Mouse (Mus musculus) CH12.LX (cell line): ENCODE data around the gene Ryr1. TPM values are rescaled to one million over a fixed set of nuclear protein-coding genes. Genes with fewer than 3 reads are reported as not detected.

Experiments used
- DNase-seq: peaks from one replicate; pipeline ENCODE4 v3.0.0-alpha.2; 2013; ENCODE audit errors: extremely low read depth
- H3K27ac ChIP-seq: 2 replicates; pipeline ENCODE4 v1.5.1; 2012; ENCODE audit warnings: low read depth, mild to moderate bottlenecking, control low read depth, moderate library complexity; ENCODE audit not compliant: insufficient read depth
- H3K27me3 ChIP-seq: replicated peaks from 2 replicates; pipeline ENCODE3; 2012; ENCODE audit warnings: inconsistent platforms
- H3K36me3 ChIP-seq, 2 experiments: replicated peaks in 1 of 2; 2 replicates each; pipeline versions ENCODE3 to v1.6.1; 2012; ENCODE audit warnings: inconsistent platforms in 1 of 2, low read length in 1 of 2, mild to moderate bottlenecking in 1 of 2, mixed read lengths in 1 of 2, moderate library complexity in 1 of 2; ENCODE audit not compliant: control insufficient read depth in 1 of 2, insufficient read depth in 1 of 2
- H3K4me1 ChIP-seq, 2 experiments: 2 replicates each; pipeline ENCODE4 v1.6.1; 2012; ENCODE audit warnings: inconsistent platforms in 1 of 2, moderate library complexity in 1 of 2; ENCODE audit not compliant: insufficient read depth in 2 of 2, control insufficient read depth in 1 of 2
- H3K4me2 ChIP-seq: 2 replicates; pipeline ENCODE4 v1.6.1; 2012; ENCODE audit warnings: low read depth, mild to moderate bottlenecking, control low read depth; ENCODE audit not compliant: poor library complexity, insufficient read depth, severe bottlenecking
- H3K4me3 ChIP-seq, 3 experiments: fragments of 150-350 bp in 1 of 3; sonication (generic) in 1 of 3; replicated peaks in 1 of 3; 2 replicates each; pipeline versions ENCODE3 to v1.5.1; 2011 to 2012; ENCODE audit warnings: low read depth in 2 of 3, low read length in 2 of 3, mild to moderate bottlenecking in 2 of 3, moderate library complexity in 2 of 3, control low read depth in 1 of 3, improper control_type of control experiment in 1 of 3, inconsistent platforms in 1 of 3, mixed read lengths in 1 of 3; ENCODE audit not compliant: poor library complexity in 1 of 3
- H3K79me2 ChIP-seq: replicated peaks from 2 replicates; pipeline ENCODE4 v1.6.1; 2012; ENCODE audit warnings: mild to moderate bottlenecking, moderate library complexity; ENCODE audit not compliant: control insufficient read depth, poor library complexity, insufficient read depth, severe bottlenecking; ENCODE audit errors: extremely low read depth
- H3K9ac ChIP-seq: 2 replicates; pipeline ENCODE4 v1.6.1; 2012; ENCODE audit warnings: low read depth, mild to moderate bottlenecking, control low read depth, moderate library complexity; ENCODE audit not compliant: insufficient read depth
- H3K9me3 ChIP-seq: replicated peaks from 2 replicates; pipeline ENCODE3; 2012; ENCODE audit warnings: low read length, inconsistent platforms, mixed read lengths
- BHLHE40 ChIP-seq: IDR thresholded peaks from 2 replicates; pipeline ENCODE4 v1.6.1; 2011; ENCODE audit warnings: mild to moderate bottlenecking, low read depth, low read length, improper control_type of control experiment
- CHD1 ChIP-seq: IDR thresholded peaks from 2 replicates; pipeline ENCODE4 v1.6.1; 2012; ENCODE audit warnings: low read depth, low read length, improper control_type of control experiment, inconsistent platforms
- CHD2 ChIP-seq: IDR thresholded peaks from 2 replicates; pipeline ENCODE4 v1.6.1; 2011; ENCODE audit warnings: low read length, improper control_type of control experiment
- CTCF ChIP-seq, 2 experiments: IDR thresholded peaks in 1 of 2; conservative IDR thresholded peaks in 1 of 2; 2 replicates each; pipeline ENCODE4 v1.5.1; 2011 to 2012; ENCODE audit warnings: low read depth in 2 of 2, low read length in 2 of 2, improper control_type of control experiment in 1 of 2, inconsistent platforms in 1 of 2, mild to moderate bottlenecking in 1 of 2, moderate library complexity in 1 of 2
- E2F4 ChIP-seq: IDR thresholded peaks from 2 replicates; pipeline ENCODE4 v1.6.1; 2011; ENCODE audit warnings: low read depth, low read length, improper control_type of control experiment; ENCODE audit not compliant: insufficient replicate concordance
- ELF1 ChIP-seq: IDR thresholded peaks from 2 replicates; pipeline ENCODE4 v1.6.1; 2014; ENCODE audit warnings: low read depth, mild to moderate bottlenecking, inconsistent platforms, low read length, improper control_type of control experiment
- EP300 ChIP-seq: IDR thresholded peaks from 2 replicates; pipeline ENCODE4 v1.6.1; 2011; ENCODE audit warnings: low read length, improper control_type of control experiment
- ETS1 ChIP-seq: conservative IDR thresholded peaks from 2 replicates; pipeline ENCODE4 v1.6.1; 2012; ENCODE audit warnings: low read depth, mild to moderate bottlenecking, inconsistent platforms, low read length, improper control_type of control experiment, moderate library complexity
- GABPA ChIP-seq: IDR thresholded peaks from 2 replicates; pipeline ENCODE4 v1.6.1; 2012; ENCODE audit warnings: low read depth, low read length, improper control_type of control experiment, inconsistent platforms; ENCODE audit not compliant: insufficient replicate concordance
- HCFC1 ChIP-seq: IDR thresholded peaks from 2 replicates; pipeline ENCODE4 v1.6.1; 2012; ENCODE audit warnings: low read depth, mild to moderate bottlenecking, inconsistent platforms, low read length, improper control_type of control experiment
- IRF4 ChIP-seq: IDR thresholded peaks from 2 replicates; pipeline ENCODE4 v1.6.1; 2014; ENCODE audit warnings: low read depth, mild to moderate bottlenecking, inconsistent platforms, low read length, improper control_type of control experiment
- JUN ChIP-seq: IDR thresholded peaks from 2 replicates; pipeline ENCODE4 v1.6.1; 2011; ENCODE audit warnings: low read depth, mild to moderate bottlenecking, low read length, improper control_type of control experiment, moderate library complexity; ENCODE audit not compliant: insufficient read depth
- MAFK ChIP-seq: IDR thresholded peaks from 2 replicates; pipeline ENCODE4 v1.6.1; 2011; ENCODE audit warnings: low read length, improper control_type of control experiment; ENCODE audit not compliant: insufficient replicate concordance
- MAX ChIP-seq: IDR thresholded peaks from 2 replicates; pipeline ENCODE4 v1.6.1; 2011; ENCODE audit warnings: low read length, improper control_type of control experiment
- MAZ ChIP-seq: IDR thresholded peaks from 2 replicates; pipeline ENCODE4 v1.6.1; 2012; ENCODE audit warnings: low read depth, mild to moderate bottlenecking, inconsistent platforms, low read length, improper control_type of control experiment, moderate library complexity
- MXI1 ChIP-seq: IDR thresholded peaks from 2 replicates; pipeline ENCODE4 v1.6.1; 2011; ENCODE audit warnings: mild to moderate bottlenecking, low read depth, low read length, improper control_type of control experiment
- NRF1 ChIP-seq: IDR thresholded peaks from 2 replicates; pipeline ENCODE4 v1.6.1; 2014; ENCODE audit warnings: low read depth, mild to moderate bottlenecking, inconsistent platforms, low read length, improper control_type of control experiment, moderate library complexity
- PAX5 ChIP-seq: IDR thresholded peaks from 2 replicates; pipeline ENCODE4 v1.6.1; 2012; ENCODE audit warnings: low read length, inconsistent platforms, mixed read lengths
- POLR2AphosphoS2 ChIP-seq: IDR thresholded peaks from 2 replicates; pipeline ENCODE4 v1.6.1; 2011; ENCODE audit warnings: low read depth, low read length, improper control_type of control experiment
- RAD21 ChIP-seq: IDR thresholded peaks from 2 replicates; pipeline ENCODE4 v1.6.1; 2011; ENCODE audit warnings: low read depth, mild to moderate bottlenecking, low read length, improper control_type of control experiment, moderate library complexity
- SIN3A ChIP-seq: IDR thresholded peaks from 2 replicates; pipeline ENCODE4 v1.6.1; 2012; ENCODE audit warnings: low read length, improper control_type of control experiment, inconsistent platforms
- ZC3H11A ChIP-seq: IDR thresholded peaks from 2 replicates; pipeline ENCODE4 v1.6.1; 2012; ENCODE audit warnings: low read depth, mild to moderate bottlenecking, inconsistent platforms, low read length, improper control_type of control experiment
- ZKSCAN1 ChIP-seq: IDR thresholded peaks from 2 replicates; pipeline ENCODE4 v1.6.1; 2012; ENCODE audit warnings: low read depth, inconsistent platforms, low read length, improper control_type of control experiment, borderline replicate concordance
- ZNF384 ChIP-seq: IDR thresholded peaks from 2 replicates; pipeline ENCODE4 v1.6.1; 2012; ENCODE audit warnings: low read depth, low read length, improper control_type of control experiment, inconsistent platforms
- dilution Hi-C: fragments of 300-500 bp; cut with MboI; formaldehyde crosslinking; loops from 2 replicates; pipeline ENCODE4 v1.14.3; 2020; ENCODE audit warnings: low sequenced_read_pairs; ENCODE audit not compliant: extremely low pct_unique_long_range_greater_than_20kb, extremely low pct_ligation_motif_present
- in situ Hi-C: fragments of 300-500 bp; cut with MboI; formaldehyde crosslinking; loops from 3 replicates; pipeline ENCODE4 v1.14.3; 2019; ENCODE audit warnings: low sequenced_read_pairs, low pct_ligation_motif_present, low pct_unique_long_range_greater_than_20kb, mixed read lengths
- polyA plus RNA-seq: library from polyadenylated mRNA; unstranded; fragments of >175 nt; gene quantifications from 2 replicates; pipeline ENCODE4 v1.2.1, GENCODE M21; 2012; ENCODE audit warnings: low read depth; ENCODE audit not compliant: insufficient read length
- total RNA-seq, 2 experiments: library from RNA; depleted of rRNA; stranded (reverse); fragments of 300-350 nt in 1 of 2; fragments of >200 nt in 1 of 2; gene quantifications; 2 replicates each; pipeline ENCODE4 v1.2.3; 2012 to 2014

The Ryr1 gene
- total and polyA plus RNA-seq, 3 experiments = 0.43 to 1.1 (median 0.68) TPM

GRCm38 (mm10) chr7:29134693-29135386 is 9.9 kb upstream of the Ryr1 start, which contains the start of gene Rasgrp4:
Gene Rasgrp4 (plus strand): TSS chr7:29134851.
- in situ Hi-C loops = no loop called here
- H3K9me3 ChIP-seq = no peaks in the 10 kb centered on the region
- DNase-seq = peak; percentile 77
- H3K4me1 ChIP-seq = peaks cover 0 to 23% of the 10 kb centered on the region in 2 experiments; a peak in 2 of 4 replicates
- H3K9ac ChIP-seq = peak within 1 kb of the TSS; percentile 40
- peak within 1 kb of the TSS; percentile 7 to 41 (median 38) for H3K4me3 ChIP-seq
- TF ChIP-seq RAD21 = no peak
- no peak for TF ChIP-seq CTCF (conservative IDR thresholded peaks at IDR 0.05 in 1 of 2, IDR thresholded peaks at IDR 0.05 in 1 of 2; ENCODE audit: low read depth in 2 of 2, low read length in 2 of 2)
- peak; percentile 34; the same call in 1 of the 2 replicates for TF ChIP-seq EP300
- TF ChIP-seq MAFK = no peak
- no peak for TF ChIP-seq JUN
- TF ChIP-seq CHD2 = peak; percentile 80
- no peak for TF ChIP-seq MXI1
- TF ChIP-seq ELF1 = peak; percentile 51
- TF ChIP-seq ZC3H11A = no peak
- TF ChIP-seq GABPA = no peak
- 0 out of 2 replicates have a peak, but pooled peaks have one; percentile 57 for TF ChIP-seq SIN3A
- TF ChIP-seq MAX = 0 out of 2 replicates have a peak, but pooled peaks have one; percentile 20
- TF ChIP-seq IRF4 = 0 out of 2 replicates have a peak, but pooled peaks have one; percentile 13
- TF ChIP-seq MAZ = peak; percentile 63; the same call in 1 of the 2 replicates
- TF ChIP-seq E2F4 = no peak
- peak; percentile 19; the same call in 1 of the 2 replicates for TF ChIP-seq BHLHE40
- TF ChIP-seq ZNF384 = no peak
- TF ChIP-seq HCFC1 = peak; percentile 43
- no peak for TF ChIP-seq POLR2AphosphoS2
- no peak for TF ChIP-seq NRF1
- peak; percentile 49; the same call in 1 of the 2 replicates for TF ChIP-seq ETS1
- no peak for TF ChIP-seq ZKSCAN1
- 0 out of 2 replicates have a peak, but pooled peaks have one; percentile 50 for TF ChIP-seq CHD1
- TF ChIP-seq PAX5 = no peak
- H3K27me3 ChIP-seq = peaks cover 2% of the 10 kb centered on the region
- H3K79me2 ChIP-seq = no peaks in the 10 kb centered on the region
- dilution Hi-C loops = no loop called here
- peaks cover 0 to 2% of the 10 kb centered on the region in 2 experiments for H3K36me3 ChIP-seq
- peak within 1 kb of the TSS; percentile 88 for H3K4me2 ChIP-seq
- H3K27ac ChIP-seq = no peak within 1 kb of the TSS
